8 mouse cellular contexts compared by ENCODE assay signal in genomic region chr12:72831711-72832432, GRCm38 (mm10).
DNase-seq lines count a peak whose midpoint lies in the region; ATAC-seq and TF ChIP-seq lines count a peak whose summit lies in the region.

No protein-coding gene starts in this region.

- ATAC-seq in forebrain, embryonic 11.5 days (replicated peaks; ENCODE audit: low FRiP score), result peak; percentile 39; the same call in 1 of the 2 replicates
- ATAC-seq in midbrain, embryonic 12.5 days (ENCODE audit: low FRiP score, low read depth), result peak; percentile 84
- peak; percentile 60 for ATAC-seq in stomach, postnatal 0 days (ENCODE audit: low FRiP score, low TSS enrichment)

- TF ChIP-seq POLR2A in bone marrow macrophage, adult 2 months (IDR thresholded peaks at IDR 0.05; ENCODE audit: borderline replicate concordance, low read depth, low read length), result no peak

- H3K4me3 ChIP-seq in bone marrow macrophage, adult 2 months (ENCODE audit: insufficient read depth, low read length), result peak overlapping the region; percentile 48
- peak overlapping the region; percentile 21 for H3K4me3 ChIP-seq in forebrain, embryonic 11.5 days (ENCODE audit: low read depth, low read length)
- H3K4me3 ChIP-seq in midbrain, embryonic 12.5 days, result peak overlapping the region; percentile 35
- H3K4me3 ChIP-seq in stomach, postnatal 0 days (ENCODE audit: low read depth, low read length), result peak overlapping the region; percentile 33

- TF ChIP-seq EP300 in stomach, postnatal 0 days (optimal IDR thresholded peaks at IDR 0.05), result no peak

- intact Hi-C loops in heart, postnatal 14 days (cut with DNase I), result no loop called here

- no peaks in the 10 kb centered on the region for H3K36me3 ChIP-seq in forebrain, embryonic 11.5 days (ENCODE audit: control insufficient read depth, insufficient read depth, low read length)
- no peaks in the 10 kb centered on the region for H3K36me3 ChIP-seq in midbrain, embryonic 12.5 days
- H3K36me3 ChIP-seq in stomach, postnatal 0 days (ENCODE audit: control insufficient read depth, insufficient read depth, low read length), result no peaks in the 10 kb centered on the region

- H3K4me1 ChIP-seq in bone marrow macrophage, adult 2 months (ENCODE audit: control insufficient read depth, insufficient read depth, low read length), result peaks cover 4% of the 10 kb centered on the region; the same call in 1 of the 2 replicates
- H3K4me1 ChIP-seq in forebrain, embryonic 11.5 days (replicated peaks; ENCODE audit: control insufficient read depth, insufficient read depth, low read length), result 0 out of 2 replicates have a peak, but pooled peaks cover 4% of the 10 kb centered on the region
- H3K4me1 ChIP-seq in midbrain, embryonic 12.5 days, result peaks cover 6% of the 10 kb centered on the region
- H3K4me1 ChIP-seq in stomach, postnatal 0 days (replicated peaks; ENCODE audit: control insufficient read depth, insufficient read depth), result 0 out of 2 replicates have a peak, but pooled peaks cover 2% of the 10 kb centered on the region

- 9% methylated on average over 42 of the region's 42 CpGs for WGBS in forebrain, embryonic 11.5 days
- WGBS in midbrain, embryonic 12.5 days, result 8% methylated on average over 42 of the region's 42 CpGs
- WGBS in stomach, postnatal 0 days, result 6% methylated on average over 37 of the region's 42 CpGs

- peak; percentile 63 for DNase-seq in Muller cell, postnatal 12 days (ENCODE audit: inconsistent ontology term)
- peak; percentile 65 for DNase-seq in forebrain, embryonic 11.5 days (ENCODE audit: low spot score)
- peak; percentile 9 to 21 for DNase-seq in heart, postnatal 14 days
- peak; percentile 53 for DNase-seq in left cerebral cortex, adult 11 months (ENCODE audit: low spot score)
- DNase-seq in stomach, postnatal 0 days (ENCODE audit: low spot score), result peak; percentile 40
- no peak for DNase-seq in urinary bladder, postnatal 4 days (ENCODE audit: low spot score in 2 of 2)

- H3K9ac ChIP-seq in forebrain, embryonic 11.5 days (ENCODE audit: low read length), result 0 out of 2 replicates have a peak overlapping the region, but pooled peaks have one; percentile 8
- peak overlapping the region; percentile 39 for H3K9ac ChIP-seq in midbrain, embryonic 12.5 days (replicated peaks)
- H3K9ac ChIP-seq in stomach, postnatal 0 days (ENCODE audit: low read length), result peak overlapping the region; percentile 48; the same call in 1 of the 2 replicates

- TF ChIP-seq CTCF in bone marrow macrophage, adult 2 months (IDR thresholded peaks at IDR 0.05; ENCODE audit: low read depth, low read length), result no peak
- no peak for TF ChIP-seq CTCF in stomach, postnatal 0 days (IDR thresholded peaks at IDR 0.05; ENCODE audit: low read depth)

- H3K4me2 ChIP-seq in forebrain, embryonic 11.5 days (ENCODE audit: low read depth, low read length, severe bottlenecking), result peak overlapping the region; percentile 47
- peak overlapping the region; percentile 56 for H3K4me2 ChIP-seq in midbrain, embryonic 12.5 days (replicated peaks)
- H3K4me2 ChIP-seq in stomach, postnatal 0 days (replicated peaks; ENCODE audit: low read depth), result peak overlapping the region; percentile 66

- H3K27ac ChIP-seq in bone marrow macrophage, adult 2 months (ENCODE audit: insufficient read depth, low read depth, low read length), result no peak overlapping the region
- H3K27ac ChIP-seq in forebrain, embryonic 11.5 days (ENCODE audit: low read depth, low read length), result no peak overlapping the region
- no peak overlapping the region for H3K27ac ChIP-seq in midbrain, embryonic 12.5 days (replicated peaks)
- no peak overlapping the region for H3K27ac ChIP-seq in stomach, postnatal 0 days (replicated peaks)

- peaks cover 38% of the 10 kb centered on the region for H3K27me3 ChIP-seq in forebrain, embryonic 11.5 days (ENCODE audit: control insufficient read depth, insufficient read depth, low read length)
- peaks cover 90% of the 10 kb centered on the region for H3K27me3 ChIP-seq in midbrain, embryonic 12.5 days
- H3K27me3 ChIP-seq in stomach, postnatal 0 days (ENCODE audit: control insufficient read depth, insufficient read depth, low read length), result no peaks in the 10 kb centered on the region

- H3K9me3 ChIP-seq in forebrain, embryonic 11.5 days (ENCODE audit: control insufficient read depth, low read length), result no peaks in the 10 kb centered on the region
- no peaks in the 10 kb centered on the region for H3K9me3 ChIP-seq in midbrain, embryonic 12.5 days
- no peaks in the 10 kb centered on the region for H3K9me3 ChIP-seq in stomach, postnatal 0 days (ENCODE audit: control insufficient read depth, low read length)

Comparison
In these comparisons a context has a peak if more than half of its experiments do, and no peak if none do; other contexts are left out.
1. DNase-seq: peak in Muller cell, postnatal 12 days (single experiment), forebrain, embryonic 11.5 days (single experiment), heart, postnatal 14 days (2 of 2), left cerebral cortex, adult 11 months (single experiment) and stomach, postnatal 0 days (single experiment); none in urinary bladder, postnatal 4 days (0 of 2).
2. Peak in every context shown above with its lines, with median percentiles within 50 percentile points of each other: H3K4me3 ChIP-seq, ATAC-seq, H3K4me2 ChIP-seq and H3K9ac ChIP-seq.